Mouse (Mus musculus): ENCODE measurements around the gene Uts2. TPM values are rescaled to one million over a fixed set of nuclear protein-coding genes. Genes with fewer than 3 reads are reported as not detected.

The Uts2 gene
- not detected in 2 replicates for total RNA-seq (2017)

DNA sequence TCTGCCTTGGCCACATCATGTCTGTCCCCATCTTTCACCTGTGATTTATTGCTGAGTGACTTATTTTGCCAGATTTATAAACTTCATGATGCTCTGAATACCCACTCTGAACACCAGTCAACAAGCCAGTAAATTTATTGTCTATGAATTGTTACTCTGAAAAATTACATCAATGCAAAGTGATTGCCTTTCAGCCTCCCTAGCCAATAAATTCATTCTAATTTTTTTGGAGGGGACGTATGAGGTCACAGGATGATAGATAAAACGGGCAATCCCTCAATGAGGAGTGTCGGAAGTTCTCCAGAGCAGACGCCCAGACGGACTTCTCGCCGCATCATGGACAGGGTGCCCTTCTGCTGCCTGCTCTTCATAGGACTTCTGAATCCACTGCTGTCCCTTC lies at the start of gene Uts2:
TSS of gene Uts2 (plus strand) at position 301 of the 400 bp plus-strand sequence.
- ATAC-seq (ENCODE audit: extremely low read depth, insufficient number of reproducible peaks, low FRiP score, poor library complexity, severe bottlenecking) = no peak

- ATAC-seq (ENCODE audit: extremely low read depth, insufficient number of reproducible peaks, low FRiP score, poor library complexity, severe bottlenecking) = no peak
Measured at GRCm38 (mm10) chr4:150950972-150951371, 45.9 kb upstream of the Uts2 start.

- no peak for ATAC-seq (ENCODE audit: extremely low read depth, insufficient number of reproducible peaks, low FRiP score, poor library complexity, severe bottlenecking)
Measured at GRCm38 (mm10) chr4:150956369-150957105, 40.4 kb upstream of the Uts2 start.

GRCm38 (mm10) chr4:150957106-150957458 lies 39.8 kb upstream of the Uts2 start:
- ATAC-seq (ENCODE audit: extremely low read depth, insufficient number of reproducible peaks, low FRiP score, poor library complexity, severe bottlenecking) = no peak

GRCm38 (mm10) chr4:150958536-150958935 lies 38.4 kb upstream of the Uts2 start:
- no peak for ATAC-seq (ENCODE audit: extremely low read depth, insufficient number of reproducible peaks, low FRiP score, poor library complexity, severe bottlenecking)

DNA sequence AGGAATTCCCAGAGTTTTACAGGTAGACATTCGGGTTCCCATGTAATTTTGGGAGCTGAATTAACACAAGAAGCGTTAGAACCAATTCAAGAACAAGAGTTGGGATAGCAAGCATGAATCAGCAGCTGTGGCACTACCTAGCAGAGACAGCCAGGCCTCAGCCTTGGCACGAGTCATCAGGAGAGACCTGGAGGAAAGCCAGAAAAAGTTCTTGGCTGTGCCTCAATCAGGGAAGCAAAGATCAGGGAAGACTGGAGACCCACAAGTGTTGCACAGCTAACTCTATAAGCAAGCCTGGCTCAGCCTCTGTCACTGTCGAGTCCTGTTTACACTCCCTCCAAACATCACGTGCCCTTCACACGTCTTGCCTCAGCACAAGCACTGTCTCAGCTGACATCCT lies 34.7 kb upstream of the Uts2 start:
- no peak for ATAC-seq (ENCODE audit: extremely low read depth, insufficient number of reproducible peaks, low FRiP score, poor library complexity, severe bottlenecking)

DNA sequence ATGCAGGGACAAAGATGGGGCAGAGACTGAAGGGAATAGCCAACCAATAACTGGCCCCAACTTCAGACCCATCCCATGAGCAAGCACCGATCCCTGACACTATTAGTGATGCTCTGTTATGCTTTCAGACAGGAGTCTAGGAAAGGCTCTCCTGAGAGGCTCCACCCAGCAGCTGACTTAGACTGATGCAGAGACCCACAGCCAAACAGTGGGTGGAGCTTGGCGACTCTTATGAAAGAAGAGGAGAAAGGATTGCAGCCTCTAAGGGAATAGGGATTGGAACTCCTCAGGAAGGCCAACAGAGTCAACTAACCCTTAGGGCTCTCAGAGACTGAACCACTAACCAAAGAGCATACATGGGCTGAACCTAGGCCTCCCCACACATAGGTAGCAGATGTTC lies 33.2 kb upstream of the Uts2 start:
- ATAC-seq (ENCODE audit: extremely low read depth, insufficient number of reproducible peaks, low FRiP score, poor library complexity, severe bottlenecking) = no peak

DNA sequence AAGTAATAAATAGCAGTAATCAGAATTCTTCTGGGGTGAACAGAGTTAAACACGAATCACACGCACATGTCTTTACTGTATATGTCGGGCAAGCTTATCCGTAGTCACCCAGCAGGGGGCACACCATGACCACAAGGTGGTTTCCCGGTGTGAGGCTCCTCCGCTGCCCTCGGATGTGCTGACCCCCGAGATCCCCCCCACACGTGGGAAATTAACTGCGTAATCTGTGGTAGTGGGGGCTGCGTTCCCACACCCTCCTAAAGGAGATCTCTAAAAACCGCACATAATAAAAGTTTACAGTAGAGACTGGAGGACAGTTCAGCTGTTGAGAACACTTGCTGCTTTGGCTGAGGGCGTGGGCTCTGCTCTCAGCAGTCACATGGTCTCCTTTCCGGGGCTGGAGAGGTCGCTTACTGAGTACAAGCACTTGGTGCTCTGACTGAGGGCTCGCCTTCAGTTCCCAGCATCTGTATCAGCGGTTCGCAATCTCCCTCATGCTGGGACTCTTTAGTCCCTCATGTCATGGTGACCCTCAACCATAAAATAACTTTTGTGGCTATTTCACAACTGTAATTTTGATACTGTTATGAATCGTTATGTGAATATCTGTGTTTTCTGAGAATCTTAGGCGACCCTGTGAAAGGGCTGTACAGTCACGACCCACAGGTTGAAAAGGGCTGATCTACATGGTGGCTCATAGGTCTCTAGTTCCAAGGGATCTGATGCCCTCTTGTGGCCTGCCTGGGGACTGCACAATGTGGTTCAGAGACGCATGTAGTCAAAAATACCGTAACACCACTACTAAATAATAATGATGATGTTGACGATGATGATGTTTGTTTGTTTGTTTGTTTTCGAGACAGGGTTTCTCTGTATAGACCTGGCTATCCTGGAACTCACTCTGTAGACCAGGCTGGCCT lies 32.0 kb upstream of the Uts2 start:
- peak; percentile 68; the same call in 1 of the 2 replicates for ATAC-seq (ENCODE audit: extremely low read depth, insufficient number of reproducible peaks, low FRiP score, poor library complexity, severe bottlenecking)

DNA sequence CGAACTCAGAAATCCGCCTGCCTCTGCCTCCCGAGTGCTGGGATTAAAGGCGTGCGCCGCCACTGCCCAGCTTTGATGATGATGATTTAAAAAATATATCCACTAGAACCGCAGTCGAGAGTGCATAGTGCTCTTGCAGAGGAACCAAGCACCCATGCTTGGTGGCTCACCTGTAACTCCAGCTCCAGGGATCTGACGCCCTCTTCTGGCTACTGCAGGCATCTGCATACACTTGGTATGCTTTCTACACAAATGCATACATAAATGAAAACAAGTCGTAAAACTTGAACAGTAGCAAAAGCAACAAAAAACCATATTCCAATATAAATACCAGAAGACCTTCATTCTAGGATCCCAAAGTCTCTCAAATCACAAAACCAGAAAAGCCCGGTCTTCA lies 31.3 kb upstream of the Uts2 start:
- ATAC-seq (ENCODE audit: extremely low read depth, insufficient number of reproducible peaks, low FRiP score, poor library complexity, severe bottlenecking) = no peak

DNA sequence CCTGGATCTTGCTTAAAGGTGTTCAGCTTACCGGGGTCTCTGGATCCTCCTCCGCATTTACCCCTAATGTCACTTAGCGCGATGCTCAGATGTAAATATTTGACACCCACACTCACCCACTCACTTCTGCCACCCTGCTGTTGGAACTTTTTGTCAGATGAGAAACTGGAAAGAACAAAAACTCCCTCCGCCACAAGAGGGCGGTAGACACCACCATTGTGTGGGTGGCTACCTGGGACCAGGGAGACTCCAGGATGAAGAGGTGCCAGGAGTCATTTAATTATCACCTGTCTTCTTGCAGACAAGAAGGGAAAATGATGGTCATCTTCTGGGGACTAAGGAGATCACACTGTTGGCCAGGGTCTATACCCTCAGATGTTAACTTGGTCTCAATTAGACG lies 30.3 kb upstream of the Uts2 start:
- no peak for ATAC-seq (ENCODE audit: extremely low read depth, insufficient number of reproducible peaks, low FRiP score, poor library complexity, severe bottlenecking)

GRCm38 (mm10) chr4:150968956-150969355 lies 27.9 kb upstream of the Uts2 start:
- ATAC-seq (ENCODE audit: extremely low read depth, insufficient number of reproducible peaks, low FRiP score, poor library complexity, severe bottlenecking) = no peak

DNA sequence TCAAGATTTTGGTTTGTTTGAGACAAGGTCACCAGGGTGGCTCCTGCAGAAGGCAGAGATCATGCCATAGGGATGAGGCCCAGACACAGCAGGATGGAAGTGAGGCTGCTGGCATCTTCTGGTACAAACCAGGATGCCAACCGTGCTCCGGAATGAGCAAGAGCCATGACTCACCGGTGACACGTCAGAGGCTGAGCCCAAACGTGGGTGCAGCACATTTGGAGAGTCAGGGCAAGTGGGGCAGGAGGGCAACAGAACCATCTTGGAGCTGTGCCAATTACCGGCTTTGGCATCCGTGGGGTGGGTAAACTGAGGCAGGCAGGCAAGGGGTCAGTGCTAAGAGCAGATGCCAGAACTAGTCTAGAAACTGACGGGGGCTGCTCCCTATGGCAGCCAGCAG lies 23.6 kb upstream of the Uts2 start:
- no peak for ATAC-seq (ENCODE audit: extremely low read depth, insufficient number of reproducible peaks, low FRiP score, poor library complexity, severe bottlenecking)

DNA sequence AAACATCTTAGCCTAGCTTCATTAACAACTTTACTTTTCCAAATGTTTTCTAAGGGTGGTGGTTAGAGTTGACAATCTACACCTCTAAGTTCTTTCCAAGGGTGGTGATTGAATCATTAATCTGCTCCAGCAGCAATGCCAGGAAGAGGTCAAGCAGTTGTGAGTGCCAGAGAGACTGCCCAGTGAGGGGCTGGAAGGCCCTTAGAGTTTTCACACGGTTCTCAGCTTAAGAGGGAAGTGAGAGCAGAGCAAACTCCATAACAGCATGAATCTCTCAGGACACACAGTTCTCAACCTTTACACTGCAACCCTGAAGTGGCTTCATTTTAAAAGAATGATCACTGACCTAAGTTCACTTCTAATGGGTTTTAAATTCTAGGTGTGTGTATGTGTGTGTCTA lies 21.8 kb upstream of the Uts2 start:
- no peak for ATAC-seq (ENCODE audit: extremely low read depth, insufficient number of reproducible peaks, low FRiP score, poor library complexity, severe bottlenecking)

- no peak for ATAC-seq (ENCODE audit: extremely low read depth, insufficient number of reproducible peaks, low FRiP score, poor library complexity, severe bottlenecking)
Measured at GRCm38 (mm10) chr4:150978156-150978910, 18.6 kb upstream of the Uts2 start.

GRCm38 (mm10) chr4:150979455-150979854 lies 17.4 kb upstream of the Uts2 start:
- ATAC-seq (ENCODE audit: extremely low read depth, insufficient number of reproducible peaks, low FRiP score, poor library complexity, severe bottlenecking) = no peak

GRCm38 (mm10) chr4:150980153-150980552 lies 16.7 kb upstream of the Uts2 start:
- no peak for ATAC-seq (ENCODE audit: extremely low read depth, insufficient number of reproducible peaks, low FRiP score, poor library complexity, severe bottlenecking)

DNA sequence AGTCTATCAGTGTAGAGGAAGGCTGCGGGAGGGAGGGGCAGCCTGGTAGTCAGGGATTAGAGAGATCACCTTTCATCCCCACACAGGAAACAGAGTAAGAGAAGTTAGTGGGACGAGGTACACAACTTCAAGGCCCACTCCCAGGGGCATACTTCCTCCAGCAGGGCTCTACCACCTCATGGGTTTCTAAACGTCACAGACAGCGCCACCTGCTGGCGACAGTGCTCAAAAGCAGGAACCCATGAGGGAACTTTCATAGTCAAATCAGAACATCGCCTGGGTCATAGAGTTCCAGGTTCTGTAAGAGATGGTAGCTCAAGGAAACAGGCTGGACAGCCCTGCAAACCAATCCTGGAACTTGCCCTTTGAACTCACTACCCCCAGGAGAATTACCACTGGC lies 6.7 kb upstream of the Uts2 start:
- ATAC-seq (ENCODE audit: extremely low read depth, insufficient number of reproducible peaks, low FRiP score, poor library complexity, severe bottlenecking) = no peak

GRCm38 (mm10) chr4:150998626-150999025 lies 1.7 kb downstream of the Uts2 start:
- no peak for ATAC-seq (ENCODE audit: extremely low read depth, insufficient number of reproducible peaks, low FRiP score, poor library complexity, severe bottlenecking)

DNA sequence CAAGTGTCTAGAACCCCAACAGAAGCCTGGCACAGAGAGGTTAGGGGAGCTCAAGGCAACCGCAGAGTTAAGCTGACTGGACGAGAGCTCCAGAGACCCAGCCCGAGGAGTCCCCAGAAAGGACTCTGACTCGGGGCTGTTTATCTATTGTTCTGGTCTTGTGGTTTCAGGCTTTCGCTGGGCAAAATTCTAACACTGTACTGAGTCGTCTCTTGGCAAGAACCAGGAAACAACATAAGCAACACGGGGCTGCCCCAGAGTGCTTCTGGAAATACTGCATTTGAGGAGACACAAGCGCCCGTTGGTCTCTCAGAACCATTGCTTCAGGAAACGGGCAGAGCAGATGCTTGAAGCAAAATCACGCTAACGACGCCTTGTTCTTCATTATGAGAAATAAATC lies 4.5 kb downstream of the Uts2 start:
- no peak for ATAC-seq (ENCODE audit: extremely low read depth, insufficient number of reproducible peaks, low FRiP score, poor library complexity, severe bottlenecking)

Data from neutrophil, adult 5-6 weeks (primary cell).